Mouse (Mus musculus) intestine, postnatal 0 days (tissue): ENCODE data around the gene Frrs1. TPM values are rescaled to one million over a fixed set of nuclear protein-coding genes. Genes with fewer than 3 reads are reported as not detected.

Experiments
- ATAC-seq: fragments of 200-750 bp; cut with Nextera tagmentation; 2 replicates; pipeline ENCODE4 v1.8.0; 2017; ENCODE audit warnings: mild to moderate bottlenecking, moderate TSS enrichment, moderate library complexity
- H3K27ac ChIP-seq: fragments of 300-500 bp; sonication (generic); 2 replicates; pipeline ENCODE4 v1.5.1; 2014; ENCODE audit warnings: mild to moderate bottlenecking, low read depth, low read length, moderate library complexity
- H3K27me3 ChIP-seq: fragments of 300-500 bp; sonication (generic); replicated peaks from 2 replicates; pipeline ENCODE4 v1.6.1; 2014; ENCODE audit warnings: low read length, mixed read lengths; ENCODE audit not compliant: control insufficient read depth, insufficient read depth
- H3K36me3 ChIP-seq: fragments of 300-500 bp; sonication (generic); 2 replicates; pipeline ENCODE4 v1.6.1; 2014; ENCODE audit warnings: mild to moderate bottlenecking, moderate library complexity; ENCODE audit not compliant: control insufficient read depth, insufficient read depth
- H3K4me1 ChIP-seq: fragments of 300-500 bp; sonication (generic); replicated peaks from 2 replicates; pipeline ENCODE4 v1.6.1; 2014; ENCODE audit warnings: antibody characterized with exemption, low read length, mixed read lengths; ENCODE audit not compliant: control insufficient read depth, insufficient read depth
- H3K4me2 ChIP-seq: fragments of 300-500 bp; sonication (generic); replicated peaks from 2 replicates; pipeline ENCODE4 v1.6.1; 2014; ENCODE audit warnings: low read depth, mild to moderate bottlenecking, moderate library complexity
- H3K4me3 ChIP-seq: fragments of 300-500 bp; sonication (generic); 2 replicates; pipeline ENCODE4 v1.5.1; 2014; ENCODE audit warnings: low read depth, low read length
- H3K9ac ChIP-seq: fragments of 300-500 bp; sonication (generic); 2 replicates; pipeline ENCODE4 v1.6.1; 2014; ENCODE audit warnings: mild to moderate bottlenecking, low read depth, low read length
- H3K9me3 ChIP-seq: fragments of 300-500 bp; sonication (generic); 2 replicates; pipeline ENCODE4 v1.6.1; 2016; ENCODE audit warnings: mixed run types; ENCODE audit not compliant: control insufficient read depth
- CTCF ChIP-seq: sonication (generic); IDR thresholded peaks from 2 replicates; pipeline ENCODE4 v1.5.1; 2016; ENCODE audit warnings: low read depth, mild to moderate bottlenecking, control low read depth, antibody characterized with exemption, moderate library complexity
- WGBS: fragments of 180-500 bp; shearing (Covaris S2); extraction: QIAGEN DNeasy Blood & Tissue Kit; methylation state at CpG from one replicate; pipeline ENCODE4 v1.1.7; 2014; 5-methylcytosine and 5-hydroxymethylcytosine counted together
- polyA plus RNA-seq: library from polyadenylated mRNA; unstranded; fragments of >200 nt; fragmentation: Nextera tagmentation; extraction: Ambion mirVana; gene quantifications from 2 replicates; pipeline ENCODE4 v1.2.1, GENCODE M21; 2015

The Frrs1 gene
- polyA plus RNA-seq, 1 experiment from 2014 or later: 18.6 TPM

- no peak overlapping the region for H3K27ac ChIP-seq
- no peaks in the 10 kb centered on the region for H3K4me1 ChIP-seq
- no peak overlapping the region for H3K4me3 ChIP-seq
- H3K36me3 ChIP-seq: no peaks in the 10 kb centered on the region
- H3K4me2 ChIP-seq: no peak overlapping the region
- H3K9ac ChIP-seq: no peak overlapping the region
- H3K9me3 ChIP-seq: no peaks in the 10 kb centered on the region
- H3K27me3 ChIP-seq: no peaks in the 10 kb centered on the region
- TF ChIP-seq CTCF: no peak
- no peak for ATAC-seq
- WGBS: 93% methylated on average over 6 of the region's 6 CpGs
Measured at GRCm38 (mm10) chr3:116834241-116834640, 25.0 kb upstream of the Frrs1 start.

- no peak; the same call in 1 of the 2 replicates for ATAC-seq
- 63% methylated on average over 4 of the region's 4 CpGs for WGBS
- Histone ChIP-seq H3K27ac (no peak overlapping the region; the same call in 1 of the 2 replicates), H3K4me3 (peak overlapping the region; percentile 40), H3K9ac (no peak overlapping the region), H3K9me3 (no peaks in the 10 kb centered on the region), H3K36me3 (no peaks in the 10 kb centered on the region), H3K4me1 (no peaks in the 10 kb centered on the region), H3K27me3 (no peaks in the 10 kb centered on the region), H3K4me2 (peak overlapping the region; percentile 67)
- TF ChIP-seq CTCF: no peak
Measured at GRCm38 (mm10) chr3:116835350-116835749, 23.9 kb upstream of the Frrs1 start.

GRCm38 (mm10) chr3:116835770-116836680, 23.2 kb upstream of the Frrs1 start:
- TF ChIP-seq CTCF: peak; percentile 93
- H3K9me3 ChIP-seq: no peaks in the 10 kb centered on the region
- H3K4me1 ChIP-seq: no peaks in the 10 kb centered on the region
- peak overlapping the region; percentile 40 for H3K4me3 ChIP-seq
- peak; percentile 69 for ATAC-seq
- no peak overlapping the region; the same call in 1 of the 2 replicates for H3K27ac ChIP-seq
- H3K9ac ChIP-seq: no peak overlapping the region
- H3K4me2 ChIP-seq: peak overlapping the region; percentile 67
- no peaks in the 10 kb centered on the region for H3K27me3 ChIP-seq
- 22% methylated on average over 21 of the region's 21 CpGs for WGBS
- H3K36me3 ChIP-seq: no peaks in the 10 kb centered on the region

- no peak for ATAC-seq
- Histone ChIP-seq H3K4me2 (no peak overlapping the region), H3K36me3 (no peaks in the 10 kb centered on the region), H3K4me1 (no peaks in the 10 kb centered on the region), H3K4me3 (no peak overlapping the region), H3K9me3 (no peaks in the 10 kb centered on the region), H3K27me3 (no peaks in the 10 kb centered on the region), H3K9ac (no peak overlapping the region), H3K27ac (no peak overlapping the region)
- no peak for TF ChIP-seq CTCF
- WGBS: 78% methylated on average over 23 of the region's 23 CpGs
Measured at GRCm38 (mm10) chr3:116836681-116837475, 22.4 kb upstream of the Frrs1 start.

- no peaks in the 10 kb centered on the region for H3K36me3 ChIP-seq
- no peak overlapping the region for H3K4me2 ChIP-seq
- H3K4me1 ChIP-seq: no peaks in the 10 kb centered on the region
- no peak for TF ChIP-seq CTCF
- H3K27me3 ChIP-seq: no peaks in the 10 kb centered on the region
- WGBS: 88% methylated on average over 2 of the region's 2 CpGs
- H3K4me3 ChIP-seq: no peak overlapping the region
- no peak for ATAC-seq
- H3K9me3 ChIP-seq: no peaks in the 10 kb centered on the region
- H3K27ac ChIP-seq: no peak overlapping the region
- no peak overlapping the region for H3K9ac ChIP-seq
Measured at GRCm38 (mm10) chr3:116841311-116841710, 18.0 kb upstream of the Frrs1 start.
